Mouse (Mus musculus): ENCODE data around the gene Tsga10ip.
"Not testable (repeated sequence)": the region's sequence is repeated elsewhere in the genome, so short reads cannot be mapped to it uniquely, and the experiment has no call there.

The Tsga10ip gene

GRCm38 (mm10) chr19:5389647-5390046, 12.7 kb downstream of the Tsga10ip start:
- peak; percentile 85 for DNase-seq (ENCODE audit: low read depth, low spot score)

DNA sequence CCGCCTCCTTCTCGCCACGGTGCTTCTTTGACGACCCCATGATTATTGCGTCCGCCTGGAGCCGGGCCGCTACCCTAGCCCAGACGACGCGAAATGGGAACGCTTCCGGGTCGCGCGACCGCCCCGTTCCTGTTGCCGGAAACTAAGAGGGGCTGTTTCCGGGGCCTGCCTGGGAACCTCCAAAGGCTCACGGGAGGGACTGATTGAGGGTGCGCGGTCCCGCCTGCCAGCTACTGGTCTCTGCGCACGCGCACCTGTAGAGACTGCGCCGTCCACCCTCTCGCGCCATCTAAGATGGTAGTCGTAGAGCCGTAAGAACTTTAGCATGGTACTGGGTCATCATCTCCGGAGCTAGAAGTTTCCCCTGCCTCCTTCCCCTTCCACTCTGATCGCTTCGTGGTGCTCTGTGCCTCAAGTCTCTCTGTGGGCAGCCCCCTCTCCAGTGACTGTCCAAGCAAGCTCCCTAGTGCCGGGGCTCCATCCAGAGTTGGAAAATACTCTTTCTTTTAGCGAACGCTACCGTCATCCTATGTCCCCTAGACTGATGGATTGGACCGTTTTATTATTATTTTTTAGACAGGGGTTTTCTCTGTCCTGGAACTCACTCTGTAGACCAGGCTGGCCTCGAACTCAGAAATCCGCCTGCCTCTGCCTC, 13.6 kb downstream of the Tsga10ip start, which contains the start of gene Sart1:
TSS of gene Sart1 (minus strand) at position 116 of the 655 bp plus-strand sequence.
- DNase-seq (ENCODE audit: low read depth, low spot score) = peak; percentile 97

DNA sequence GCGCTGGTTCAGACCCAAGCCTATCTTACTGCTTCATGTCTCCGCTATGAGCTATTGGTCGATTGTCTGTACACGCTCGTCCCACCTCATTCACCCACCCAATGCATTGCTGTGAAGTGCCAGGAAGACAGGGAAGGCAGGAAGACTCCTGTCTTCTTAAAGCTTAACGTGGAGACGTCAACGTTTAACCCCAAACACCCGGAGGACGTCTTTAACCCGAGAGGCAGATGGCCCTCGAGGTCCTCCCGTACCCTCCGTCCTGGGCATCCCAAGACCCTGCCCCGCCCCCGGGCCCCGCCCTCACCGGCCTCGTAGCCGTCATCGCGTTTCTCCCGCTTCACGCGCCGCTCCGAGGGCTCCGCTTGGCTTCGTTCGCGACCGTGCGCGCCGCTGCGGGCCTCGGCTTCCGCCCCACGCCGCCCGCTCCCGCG, 14.3 kb downstream of the Tsga10ip start:
- DNase-seq (ENCODE audit: low read depth, low spot score) = no peak

GRCm38 (mm10) chr19:5384715-5385114, 17.6 kb downstream of the Tsga10ip start:
- no peak for DNase-seq (ENCODE audit: low read depth, low spot score)

DNA sequence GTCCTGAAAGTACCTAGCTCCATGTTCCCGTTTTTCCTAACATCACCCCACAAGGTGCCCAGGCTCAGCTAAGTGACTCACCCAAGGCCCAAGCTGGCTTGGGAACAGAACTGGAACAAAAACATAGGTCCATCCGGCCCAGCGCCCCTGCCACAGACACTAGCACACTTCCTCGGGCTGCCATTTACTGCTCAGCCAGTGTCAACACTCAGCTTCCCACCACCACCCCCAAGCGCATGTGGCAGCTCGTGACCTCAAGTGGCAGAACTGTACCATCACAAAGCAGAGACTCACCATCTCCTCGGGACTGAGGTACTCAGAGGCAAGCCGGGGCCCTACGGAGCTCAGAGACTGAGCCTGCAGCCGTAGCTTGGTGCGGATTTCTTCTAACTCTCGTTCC, 19.0 kb downstream of the Tsga10ip start:
- no peak for DNase-seq (ENCODE audit: low read depth, low spot score)

DNA sequence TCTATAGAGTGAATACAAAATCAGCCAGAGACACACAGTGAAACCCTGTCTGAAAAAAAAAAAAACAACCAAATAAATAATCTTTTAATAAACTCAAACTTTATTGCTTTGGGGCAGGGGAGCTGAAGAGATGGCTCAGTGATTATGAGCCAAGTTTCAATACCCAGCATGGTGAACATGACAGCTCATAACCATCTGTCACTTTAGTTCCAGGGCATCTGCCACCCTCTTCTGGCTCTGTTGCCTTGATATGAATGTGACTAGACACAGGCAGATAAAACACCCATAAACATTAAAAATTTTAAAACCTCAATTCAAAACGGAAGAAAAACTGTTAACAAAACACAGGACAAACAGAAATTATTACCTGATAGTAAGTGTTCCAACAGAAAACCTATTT, 24.9 kb downstream of the Tsga10ip start:
- DNase-seq (ENCODE audit: low read depth, low spot score) = no peak

- DNase-seq (ENCODE audit: low read depth, low spot score) = no peak
These were observed 27.6 kb downstream of the Tsga10ip start for GRCm38 (mm10) chr19:5374748-5375147.

- no peak for DNase-seq (ENCODE audit: low read depth, low spot score)
These were observed 28.1 kb downstream of the Tsga10ip start for GRCm38 (mm10) chr19:5374177-5374576.

DNA sequence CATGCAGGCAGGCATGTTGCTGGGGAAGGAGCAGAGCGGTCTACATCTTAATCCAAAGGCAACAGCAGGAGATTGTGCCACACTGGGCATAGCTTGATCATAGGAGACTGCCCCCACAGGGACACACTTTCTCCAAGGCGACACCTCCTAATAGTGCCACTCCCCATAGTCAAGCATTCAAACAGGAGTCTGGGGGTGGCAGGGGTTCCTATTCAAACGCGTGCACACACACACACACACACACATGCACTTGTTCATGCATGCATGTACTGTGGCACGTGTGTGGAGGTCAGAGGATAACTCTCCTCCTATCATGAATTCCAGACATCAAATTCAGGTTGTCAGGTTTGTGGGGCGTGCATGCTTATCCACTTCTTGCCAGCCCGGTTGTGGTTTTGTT, 29.6 kb downstream of the Tsga10ip start:
- no peak for DNase-seq (ENCODE audit: low read depth, low spot score)

DNA sequence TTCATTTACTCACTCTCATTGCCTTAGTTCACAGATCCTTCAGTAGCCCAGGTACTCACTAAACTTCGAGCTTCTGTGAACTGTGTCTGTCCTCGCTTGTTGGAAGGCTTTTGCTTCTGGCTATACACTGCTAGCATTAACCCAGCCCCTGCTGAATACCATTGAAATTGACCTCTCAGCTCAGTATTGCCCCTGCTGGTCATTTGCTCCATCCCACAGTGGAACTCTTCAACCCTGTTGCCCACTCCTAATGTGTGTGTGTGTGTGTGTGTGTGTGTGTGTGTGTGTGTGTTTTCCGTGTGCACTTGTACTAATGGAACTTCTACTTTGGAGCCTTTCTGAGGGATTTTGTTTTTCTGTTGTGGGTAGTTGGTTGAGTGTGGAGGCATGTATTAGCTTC, 31.4 kb downstream of the Tsga10ip start:
- DNase-seq (ENCODE audit: low read depth, low spot score) = no peak

GRCm38 (mm10) chr19:5367455-5367854, 34.9 kb downstream of the Tsga10ip start:
- DNase-seq (ENCODE audit: low read depth, low spot score) = peak; percentile 65

GRCm38 (mm10) chr19:5367053-5367359, 35.3 kb downstream of the Tsga10ip start, which contains the start of gene Banf1:
TSS of gene Banf1 (minus strand) at chr19:5367168.
- no peak for DNase-seq (ENCODE audit: low read depth, low spot score)

GRCm38 (mm10) chr19:5366175-5367052, 35.9 kb downstream of the Tsga10ip start, which contains the start of gene Eif1ad:
TSS of gene Eif1ad (plus strand) at chr19:5366741.
- peak; percentile 96 for DNase-seq (ENCODE audit: low read depth, low spot score)

GRCm38 (mm10) chr19:5365751-5366150, 36.6 kb downstream of the Tsga10ip start:
- DNase-seq (ENCODE audit: low read depth, low spot score) = peak; percentile 54

DNA sequence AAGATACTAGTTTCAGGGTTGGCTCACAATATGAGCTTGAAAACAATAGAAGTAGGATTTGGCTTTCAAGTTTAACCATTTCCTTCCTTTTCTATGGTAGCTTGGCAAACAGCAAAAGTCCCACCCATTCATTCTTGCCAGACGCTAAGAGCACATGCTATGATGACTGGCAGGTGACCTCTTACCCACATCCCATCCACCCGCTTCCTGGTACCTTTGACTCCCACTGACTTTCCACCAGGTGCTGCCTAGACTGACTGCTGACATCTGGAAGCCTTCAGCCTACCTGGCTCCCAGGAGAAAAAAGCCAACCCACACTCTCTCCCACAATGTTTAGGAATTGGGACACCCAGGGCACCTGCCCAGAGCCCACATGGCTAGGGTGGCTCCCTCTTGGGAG, 38.2 kb downstream of the Tsga10ip start:
- DNase-seq (ENCODE audit: low read depth, low spot score) = peak; percentile 21

DNA sequence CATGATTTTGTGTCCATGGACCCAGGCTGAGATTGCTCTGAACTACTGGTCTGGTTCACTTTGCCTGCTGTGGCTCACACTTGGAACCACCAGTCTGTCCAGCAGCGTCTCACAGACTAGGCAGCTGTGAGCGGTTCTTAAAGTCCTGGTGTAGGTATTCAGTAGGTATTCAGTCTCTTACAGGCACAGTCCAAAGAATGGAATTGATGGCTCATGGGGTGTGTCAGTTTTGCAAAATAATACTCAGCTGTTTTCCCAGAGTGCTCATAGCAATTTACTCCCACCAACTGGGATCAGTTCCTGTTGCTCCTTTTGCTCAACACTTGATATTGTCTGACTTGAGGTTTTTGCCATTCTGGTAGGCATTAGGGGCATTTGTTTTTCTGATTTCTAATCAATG, 40.1 kb downstream of the Tsga10ip start:
- DNase-seq (ENCODE audit: low read depth, low spot score) = no peak

GRCm38 (mm10) chr19:5356080-5356479, 46.2 kb downstream of the Tsga10ip start:
- DNase-seq (ENCODE audit: low read depth, low spot score) = no peak

DNA sequence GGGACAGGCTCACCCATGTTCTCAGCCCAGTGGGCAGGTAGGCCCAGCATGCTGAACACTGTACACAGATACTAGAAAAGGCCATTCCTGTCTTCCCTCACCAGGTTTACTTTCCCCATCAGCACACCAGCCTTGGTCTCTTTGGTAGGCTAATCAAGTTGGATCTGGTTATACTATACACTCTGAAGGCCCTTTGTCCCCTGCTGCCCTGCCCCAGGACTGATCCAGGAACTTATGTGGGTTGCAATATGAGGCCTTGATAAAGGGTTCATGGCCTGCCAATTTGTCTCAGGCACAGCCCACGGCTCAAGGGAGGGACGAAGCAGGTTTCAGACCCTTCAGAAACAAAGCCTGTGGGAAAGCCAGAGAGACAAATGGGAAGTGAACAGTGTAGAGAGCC, 48.7 kb downstream of the Tsga10ip start:
- DNase-seq (ENCODE audit: low read depth, low spot score) = no peak

GRCm38 (mm10) chr19:5349502-5349873, 52.8 kb downstream of the Tsga10ip start, which contains the start of gene Cst6:
TSS of gene Cst6 (minus strand) at chr19:5349574.
- DNase-seq (ENCODE audit: low read depth, low spot score) = not testable (repeated sequence)

GRCm38 (mm10) chr19:5348526-5349501, 53.5 kb downstream of the Tsga10ip start:
- DNase-seq (ENCODE audit: low read depth, low spot score) = peak; percentile 69

DNA sequence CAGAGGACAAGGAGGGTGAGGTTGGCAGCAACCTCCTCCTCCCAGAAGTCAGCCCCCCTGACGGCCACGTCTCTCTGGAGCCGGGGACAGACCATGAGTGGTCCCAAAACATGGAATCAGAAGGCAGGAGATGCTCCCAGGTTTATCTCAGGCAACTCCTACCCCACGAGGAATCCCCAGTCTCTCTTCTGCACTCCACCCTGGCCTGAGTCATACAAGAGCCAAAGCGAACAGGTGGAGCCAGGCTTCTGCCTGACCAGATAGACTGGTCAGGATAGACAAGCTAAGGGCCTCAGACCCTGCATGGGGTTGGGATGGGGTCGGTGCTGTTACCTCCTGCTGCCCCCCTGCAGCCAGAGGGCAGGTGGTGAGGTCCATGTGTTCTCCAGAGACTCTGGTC, 54.3 kb downstream of the Tsga10ip start:
- no peak for DNase-seq (ENCODE audit: low read depth, low spot score)

All from CD4-positive, CD25-positive, alpha-beta regulatory T cell, adult 2 months (primary cell).